Mouse (Mus musculus) forebrain, embryonic 13.5 days (tissue): Measurements from ENCODE around the gene Olfr67. TPM values are rescaled to one million over a fixed set of nuclear protein-coding genes. Genes with fewer than 3 reads are reported as not detected.
"Not testable (repeated sequence)": the region's sequence is repeated elsewhere in the genome, so short reads cannot be mapped to it uniquely, and the experiment has no call there.

Experiments used
- ATAC-seq: fragments of 200-750 bp; cut with Nextera tagmentation; 2 replicates; pipeline ENCODE4 v1.8.0; 2017
- H3K27ac ChIP-seq: fragments of 300-500 bp; sonication (generic); 2 replicates; pipeline ENCODE4 v1.5.1; 2015; ENCODE audit warnings: inconsistent platforms, mild to moderate bottlenecking, moderate library complexity
- H3K27me3 ChIP-seq: fragments of 300-500 bp; sonication (generic); 2 replicates; pipeline ENCODE4 v1.6.1; 2015; ENCODE audit warnings: mild to moderate bottlenecking, inconsistent platforms
- H3K36me3 ChIP-seq: fragments of 300-500 bp; sonication (generic); 2 replicates; pipeline ENCODE4 v1.6.1; 2015; ENCODE audit warnings: mild to moderate bottlenecking, inconsistent platforms; ENCODE audit not compliant: poor library complexity, severe bottlenecking
- H3K4me1 ChIP-seq: fragments of 300-500 bp; sonication (generic); 2 replicates; pipeline ENCODE4 v1.6.1; 2015; ENCODE audit warnings: inconsistent platforms
- H3K4me2 ChIP-seq: fragments of 300-500 bp; sonication (generic); 2 replicates; pipeline ENCODE4 v1.6.1; 2015; ENCODE audit warnings: inconsistent platforms, mild to moderate bottlenecking, moderate library complexity
- H3K4me3 ChIP-seq: fragments of 300-500 bp; sonication (generic); 2 replicates; pipeline ENCODE4 v1.5.1; 2015; ENCODE audit warnings: mild to moderate bottlenecking, inconsistent platforms
- H3K9ac ChIP-seq: fragments of 300-500 bp; sonication (generic); 2 replicates; pipeline ENCODE4 v1.6.1; 2015; ENCODE audit warnings: mild to moderate bottlenecking, inconsistent platforms
- H3K9me3 ChIP-seq: fragments of 300-500 bp; sonication (generic); replicated peaks from 2 replicates; pipeline ENCODE4 v1.6.1; 2016; ENCODE audit warnings: inconsistent platforms
- WGBS: fragments of 180-500 bp; shearing (Covaris S2); methylation state at CpG from one replicate; pipeline ENCODE4 v1.1.7; 2015; 5-methylcytosine and 5-hydroxymethylcytosine counted together
- polyA plus RNA-seq: library from polyadenylated mRNA; unstranded; fragments of >200 nt; fragmentation: Nextera tagmentation; extraction: Ambion mirVana; gene quantifications from 2 replicates; pipeline ENCODE4 v1.2.1, GENCODE M21; 2015

Olfr67 gene
- polyA plus RNA-seq, 1 experiment from 2014 or later = not detected

GRCm38 (mm10) chr7:103810746-103811145 lies 19.1 kb upstream of the Olfr67 start:
- ATAC-seq = no peak
- H3K4me3 ChIP-seq = no peak overlapping the region

GRCm38 (mm10) chr7:103810296-103810695 lies 18.7 kb upstream of the Olfr67 start:
- no peak overlapping the region for H3K27ac ChIP-seq
- H3K27me3 ChIP-seq = no peaks in the 10 kb centered on the region
- WGBS = 94% methylated on average over 1 of the region's 1 CpGs
- H3K4me2 ChIP-seq = no peak overlapping the region
- no peaks in the 10 kb centered on the region for H3K4me1 ChIP-seq
- no peak overlapping the region for H3K9ac ChIP-seq
- no peaks in the 10 kb centered on the region for H3K36me3 ChIP-seq
- H3K9me3 ChIP-seq = no peaks in the 10 kb centered on the region
- H3K4me3 ChIP-seq = no peak overlapping the region
- ATAC-seq = no peak

More at GRCm38 (mm10) chr7:103810746-103811145, 19.1 kb upstream of the Olfr67 start:
- Histone ChIP-seq H3K27me3 (no peaks in the 10 kb centered on the region), H3K9ac (no peak overlapping the region), H3K4me2 (no peak overlapping the region), H3K4me1 (no peaks in the 10 kb centered on the region), H3K36me3 (no peaks in the 10 kb centered on the region), H3K27ac (no peak overlapping the region), H3K9me3 (no peaks in the 10 kb centered on the region)
- 83% methylated on average over 3 of the region's 3 CpGs for WGBS

DNA sequence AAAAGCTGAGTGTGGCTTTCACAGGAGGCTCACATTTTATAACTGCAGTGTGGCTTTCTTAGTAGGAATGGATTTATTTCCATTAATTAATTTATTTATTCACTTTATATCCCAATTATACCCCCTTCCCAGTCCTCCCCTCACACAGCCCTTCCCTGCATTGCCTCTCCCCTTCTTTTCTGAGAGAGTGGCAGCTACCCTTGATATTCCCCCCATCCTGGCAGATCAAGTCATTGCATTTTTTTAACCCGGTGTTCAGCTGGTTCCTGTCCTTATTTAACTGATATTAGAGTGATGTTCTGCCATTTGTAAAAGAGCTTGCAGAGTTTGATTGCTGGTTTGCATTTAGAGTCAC lies 18.2 kb upstream of the Olfr67 start:
- 62% methylated on average over 1 of the region's 1 CpGs for WGBS
- H3K4me1 ChIP-seq = no peaks in the 10 kb centered on the region
- H3K9me3 ChIP-seq = no peaks in the 10 kb centered on the region
- H3K36me3 ChIP-seq = no peaks in the 10 kb centered on the region
- ATAC-seq = no peak
- no peak overlapping the region for H3K4me3 ChIP-seq
- no peak overlapping the region for H3K4me2 ChIP-seq
- no peak overlapping the region for H3K9ac ChIP-seq
- no peaks in the 10 kb centered on the region for H3K27me3 ChIP-seq
- H3K27ac ChIP-seq = no peak overlapping the region

DNA sequence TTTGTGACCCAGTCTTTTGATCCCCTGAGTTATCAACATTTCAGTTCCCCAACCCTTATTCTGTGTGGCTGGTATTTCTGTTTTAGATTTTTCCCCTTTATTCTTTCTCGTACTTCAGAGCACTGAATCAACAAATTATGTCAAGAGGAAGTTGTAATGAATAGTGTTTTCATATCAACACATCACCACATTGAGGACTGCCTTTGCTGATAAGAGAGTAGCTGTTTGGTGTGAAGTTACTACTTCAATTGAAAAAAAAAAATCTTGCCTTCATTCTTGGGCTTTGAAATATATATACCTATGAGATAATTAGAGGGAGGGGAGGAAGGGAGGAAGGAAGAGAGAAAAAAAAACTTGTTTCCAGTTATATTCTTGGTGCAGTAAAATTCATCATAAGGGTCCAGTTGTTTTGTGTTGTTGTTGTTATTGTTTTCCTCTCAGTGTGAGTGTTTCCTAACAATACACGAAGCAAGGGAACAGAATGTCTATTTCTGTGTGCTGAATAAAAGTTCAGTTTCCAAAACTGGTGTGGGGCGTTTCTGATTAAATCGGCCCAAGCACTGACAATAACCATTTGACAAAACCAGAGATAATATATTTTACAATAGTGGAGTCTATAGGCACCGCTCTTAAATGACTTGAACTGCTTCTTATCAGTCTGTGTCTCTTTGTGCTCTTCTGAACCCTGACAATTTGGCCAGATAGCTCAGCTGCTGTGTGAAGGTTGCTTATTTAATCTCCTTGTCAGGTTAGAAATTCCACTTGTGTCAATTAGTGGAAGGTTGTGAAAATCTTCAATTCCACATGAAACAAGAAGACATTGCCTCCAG lies 17.6 kb upstream of the Olfr67 start:
- Histone ChIP-seq H3K27me3 (no peaks in the 10 kb centered on the region), H3K9me3 (no peaks in the 10 kb centered on the region), H3K9ac (no peak overlapping the region), H3K27ac (no peak overlapping the region), H3K4me1 (no peaks in the 10 kb centered on the region), H3K4me3 (no peak overlapping the region), H3K4me2 (no peak overlapping the region), H3K36me3 (no peaks in the 10 kb centered on the region)
- WGBS = 72% methylated on average over 5 of the region's 5 CpGs
- ATAC-seq = no peak

GRCm38 (mm10) chr7:103808120-103808519 lies 16.5 kb upstream of the Olfr67 start:
- ATAC-seq, H3K4me1 ChIP-seq, H3K36me3 ChIP-seq, H3K4me2 ChIP-seq, H3K9me3 ChIP-seq, H3K27me3 ChIP-seq, H3K27ac ChIP-seq, H3K4me3 ChIP-seq, H3K9ac ChIP-seq: not testable (repeated sequence)
- 69% methylated on average over 2 of the region's 2 CpGs for WGBS

GRCm38 (mm10) chr7:103806856-103807255 lies 15.2 kb upstream of the Olfr67 start:
- ATAC-seq = no peak
- Histone ChIP-seq H3K9ac (no peak overlapping the region), H3K4me2 (no peak overlapping the region), H3K27me3 (no peaks in the 10 kb centered on the region), H3K9me3 (no peaks in the 10 kb centered on the region), H3K4me3 (no peak overlapping the region), H3K4me1 (no peaks in the 10 kb centered on the region), H3K27ac (no peak overlapping the region), H3K36me3 (no peaks in the 10 kb centered on the region)
- WGBS = 70% methylated on average over 1 of the region's 1 CpGs

DNA sequence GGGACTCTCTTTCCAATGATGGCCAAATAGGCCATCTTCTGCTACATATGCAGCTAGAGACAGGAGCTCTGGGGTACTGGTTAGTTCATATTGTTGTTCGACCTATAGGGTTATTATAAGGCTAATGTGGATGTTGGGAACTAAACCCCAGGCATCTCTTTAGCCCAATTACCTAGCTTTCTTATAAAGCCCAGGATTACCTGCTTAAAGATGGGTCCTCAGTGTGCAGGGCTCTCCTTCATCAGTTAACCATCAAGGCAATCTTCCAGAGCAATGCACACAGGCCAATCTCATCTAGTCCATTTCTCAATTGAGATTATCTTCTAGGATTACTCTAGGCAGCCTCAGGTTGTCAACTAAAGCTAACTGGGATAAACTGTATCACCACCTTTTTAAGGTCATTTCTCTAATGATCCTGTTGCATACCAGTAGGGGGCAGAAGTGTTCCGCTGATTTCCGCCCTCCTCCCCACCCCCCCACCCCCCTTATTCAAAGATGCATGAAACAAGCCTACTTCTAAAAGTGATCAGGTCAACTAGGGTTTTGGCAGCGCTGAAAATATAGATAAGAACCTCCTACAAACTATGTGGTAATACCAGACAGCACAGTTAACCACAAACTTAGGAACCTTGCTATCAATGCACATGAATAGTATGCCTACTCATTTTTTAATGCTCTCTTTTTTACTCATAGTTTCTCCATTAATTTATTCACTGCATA lies 1.2 kb upstream of the Olfr67 start:
- H3K27ac ChIP-seq = no peak overlapping the region
- WGBS = 23% methylated on average over 4 of the region's 4 CpGs

DNA sequence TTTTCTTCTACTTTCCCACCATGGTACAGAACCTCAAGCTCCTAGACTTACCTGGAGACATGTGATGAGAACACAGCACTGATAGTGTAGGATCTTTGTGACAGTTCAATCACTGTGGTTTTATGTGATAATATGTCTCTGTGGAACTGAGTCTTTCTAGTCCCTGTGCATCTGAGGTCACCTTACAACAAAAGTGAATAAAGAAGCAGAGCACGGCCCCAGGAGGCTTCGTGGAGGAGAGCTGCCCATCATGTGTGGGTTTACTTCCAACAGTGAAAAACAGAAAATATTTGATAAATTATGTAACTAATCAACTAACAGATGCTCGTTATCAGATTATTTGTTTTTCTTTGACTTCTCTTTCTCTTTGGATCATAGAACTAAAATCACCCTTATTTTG lies 12.0 kb downstream of the Olfr67 start, which contains the start of gene Olfr68:
TSS of gene Olfr68 (minus strand) at position 101 of the 400 bp plus-strand sequence.
- Histone ChIP-seq H3K27me3 (no peaks in the 10 kb centered on the region), H3K36me3 (no peaks in the 10 kb centered on the region), H3K9ac (no peak within 1 kb of the TSS), H3K4me3 (no peak within 1 kb of the TSS), H3K4me2 (no peak within 1 kb of the TSS), H3K27ac (no peak within 1 kb of the TSS), H3K4me1 (no peaks in the 10 kb centered on the region), H3K9me3 (no peaks in the 10 kb centered on the region)
- 85% methylated on average over 3 of the region's 3 CpGs for WGBS
- no peak for ATAC-seq

More for the DNA sequence above, 1.2 kb upstream of the Olfr67 start:
- no peak for ATAC-seq
- Histone ChIP-seq H3K4me2 (no peak overlapping the region), H3K36me3 (no peaks in the 10 kb centered on the region), H3K9ac (no peak overlapping the region), H3K27me3 (no peaks in the 10 kb centered on the region), H3K4me1 (no peaks in the 10 kb centered on the region), H3K9me3 (no peaks in the 10 kb centered on the region), H3K4me3 (no peak overlapping the region)

DNA sequence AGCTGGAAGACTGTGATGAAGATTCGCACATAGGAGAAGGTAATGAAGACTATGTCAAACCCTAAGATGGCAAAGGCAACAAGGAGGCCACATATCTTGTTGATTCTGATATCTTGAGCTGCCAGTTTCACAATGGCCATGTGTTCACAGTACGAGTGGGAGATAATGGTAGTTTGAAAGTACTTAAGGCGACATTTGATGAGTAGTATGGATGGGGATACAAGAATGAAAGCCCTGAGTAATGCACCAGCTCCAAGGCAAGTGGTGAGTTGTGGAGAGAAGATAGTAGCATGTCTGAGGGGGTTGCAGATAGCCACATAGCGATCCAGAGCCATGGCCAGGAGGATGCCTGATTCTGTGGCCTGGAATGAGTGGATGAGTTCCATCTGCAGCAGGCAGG lies 14.0 kb downstream of the Olfr67 start:
- H3K36me3 ChIP-seq, H3K4me1 ChIP-seq, ATAC-seq, H3K9ac ChIP-seq, H3K27ac ChIP-seq, H3K4me2 ChIP-seq, H3K27me3 ChIP-seq, H3K9me3 ChIP-seq, H3K4me3 ChIP-seq: not testable (repeated sequence)
- 86% methylated on average over 4 of the region's 4 CpGs for WGBS

DNA sequence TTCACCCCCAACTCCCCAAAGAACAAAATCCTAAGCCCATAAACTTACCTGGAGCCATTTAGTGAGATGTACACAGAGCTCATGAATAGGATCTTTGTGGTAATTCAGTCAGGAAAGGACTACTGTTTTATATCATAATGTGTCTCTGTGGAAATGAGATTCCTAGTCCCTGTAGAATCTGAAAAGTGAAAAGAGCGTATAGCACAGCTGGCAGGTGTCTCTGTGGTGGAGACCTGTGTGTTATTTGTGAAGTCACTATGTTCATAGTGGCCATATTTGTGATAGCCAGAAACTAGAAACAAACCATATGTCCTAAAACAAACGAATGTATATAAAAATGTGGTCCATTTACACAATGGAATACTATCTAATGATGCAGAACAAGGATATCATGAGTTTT lies 20.1 kb downstream of the Olfr67 start, which contains the start of gene Olfr69:
TSS of gene Olfr69 (minus strand) at position 101 of the 400 bp plus-strand sequence.
- Histone ChIP-seq H3K9me3 (no peaks in the 10 kb centered on the region), H3K9ac (no peak within 1 kb of the TSS), H3K27me3 (no peaks in the 10 kb centered on the region), H3K27ac (no peak within 1 kb of the TSS), H3K4me3 (no peak within 1 kb of the TSS), H3K36me3 (no peaks in the 10 kb centered on the region), H3K4me1 (no peaks in the 10 kb centered on the region), H3K4me2 (no peak within 1 kb of the TSS)
- WGBS = 70% methylated on average over 2 of the region's 2 CpGs
- ATAC-seq = no peak

- not testable (repeated sequence) for H3K27me3 ChIP-seq, H3K4me3 ChIP-seq, ATAC-seq, H3K9ac ChIP-seq, H3K9me3 ChIP-seq, H3K4me1 ChIP-seq, H3K36me3 ChIP-seq, H3K4me2 ChIP-seq, H3K27ac ChIP-seq
- WGBS = 94% methylated on average over 6 of the region's 6 CpGs
Observed at GRCm38 (mm10) chr7:103767687-103768086, 23.9 kb downstream of the Olfr67 start.

DNA sequence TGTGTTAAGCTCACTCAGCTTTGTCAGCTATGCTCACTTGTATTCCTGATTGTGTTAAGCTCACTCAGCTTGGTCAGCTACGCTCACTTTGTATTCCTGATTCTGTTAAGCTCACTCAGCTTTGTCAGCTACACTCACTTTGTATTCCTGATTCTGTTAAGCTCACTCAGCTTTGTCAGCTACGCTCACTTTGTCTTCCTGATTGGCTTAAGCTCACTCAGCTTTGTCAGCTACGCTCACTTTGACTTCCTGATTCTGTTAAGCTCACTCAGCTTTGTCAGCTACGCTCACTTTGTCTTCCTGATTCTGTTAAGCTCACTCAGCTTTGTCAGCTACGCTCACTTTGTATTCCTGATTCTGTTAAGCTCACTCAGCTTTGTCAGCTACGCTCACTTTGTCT lies 29.4 kb downstream of the Olfr67 start:
- 93% methylated on average over 6 of the region's 6 CpGs for WGBS
- H3K9me3 ChIP-seq, H3K9ac ChIP-seq, H3K27me3 ChIP-seq, H3K4me3 ChIP-seq, ATAC-seq, H3K27ac ChIP-seq, H3K4me2 ChIP-seq, H3K36me3 ChIP-seq, H3K4me1 ChIP-seq: not testable (repeated sequence)
